Mouse (Mus musculus): ENCODE results near the gene Osbpl10. TPM values are rescaled to one million over a fixed set of nuclear protein-coding genes. Genes with fewer than 3 reads are reported as not detected.
"Not testable (repeated sequence)": the region's sequence is repeated elsewhere in the genome, so short reads cannot be mapped to it uniquely, and the experiment has no call there.

Gene Osbpl10
- total RNA-seq, 2 experiments from 2014 or later, result 20.9 to 22.5 TPM

DNA sequence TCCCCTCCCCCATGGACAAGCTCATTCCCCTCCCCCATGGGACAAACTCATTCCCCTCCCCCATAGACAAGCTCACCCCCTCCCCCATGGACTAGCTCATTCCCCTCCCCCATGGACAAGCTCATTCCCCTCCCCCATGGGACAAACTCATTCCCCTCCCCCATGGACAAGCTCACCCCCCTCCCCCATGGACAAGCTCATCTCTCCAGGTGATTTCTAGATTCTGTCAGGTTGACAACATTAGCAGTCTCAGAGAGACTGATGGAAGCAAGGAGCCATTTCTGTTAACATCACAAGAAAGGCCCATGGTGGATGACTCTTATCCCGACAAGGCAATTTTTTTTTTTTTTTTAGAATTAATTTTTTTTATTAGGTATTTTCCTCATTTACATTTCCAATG, 52.7 kb downstream of the Osbpl10 start:
- DNase-seq (ENCODE audit: low spot score in 2 of 2), result not testable (repeated sequence)

DNA sequence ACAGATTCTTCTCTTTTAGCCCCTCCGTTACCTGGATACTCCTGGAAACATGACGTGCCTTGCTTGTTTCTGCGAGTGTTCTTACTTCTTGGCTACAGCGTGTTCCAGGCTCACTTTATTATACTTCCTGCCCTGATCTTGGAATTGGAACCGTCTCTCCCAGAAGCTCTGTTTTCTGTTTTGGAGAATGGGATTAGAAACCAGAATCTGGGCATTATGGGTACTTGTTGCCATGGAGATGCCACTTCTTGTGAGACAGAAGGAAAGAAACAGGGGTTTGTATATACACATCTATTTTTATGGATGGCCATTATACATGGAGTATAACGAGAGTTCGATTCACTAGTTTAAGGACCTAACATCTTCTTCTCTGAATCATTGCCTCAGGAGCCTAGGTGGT, 54.4 kb downstream of the Osbpl10 start:
- peak in 1 of 2 experiments; percentile 21 for DNase-seq (ENCODE audit: low spot score in 2 of 2)

DNA sequence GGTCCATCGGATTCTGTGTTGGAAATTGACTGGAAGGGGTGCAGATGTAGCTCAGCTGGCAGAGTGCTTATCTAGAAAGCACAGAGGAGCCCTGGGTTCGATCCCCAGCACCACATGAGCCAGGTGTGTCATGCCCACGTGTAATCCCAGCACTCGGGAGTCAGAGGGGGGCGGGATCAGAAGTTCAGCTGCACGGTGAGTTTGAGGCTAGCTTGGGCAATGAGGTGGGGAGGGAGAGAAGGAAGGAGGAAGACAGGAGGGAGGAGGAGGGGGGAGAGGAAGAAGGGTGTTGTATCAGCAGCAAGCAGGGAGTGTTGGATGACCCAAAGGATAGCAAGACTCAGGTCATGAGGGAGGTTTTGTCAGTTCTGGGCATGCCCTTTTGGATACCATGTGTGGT, 55.9 kb downstream of the Osbpl10 start:
- DNase-seq (ENCODE audit: low spot score in 2 of 2), result no peak

DNA sequence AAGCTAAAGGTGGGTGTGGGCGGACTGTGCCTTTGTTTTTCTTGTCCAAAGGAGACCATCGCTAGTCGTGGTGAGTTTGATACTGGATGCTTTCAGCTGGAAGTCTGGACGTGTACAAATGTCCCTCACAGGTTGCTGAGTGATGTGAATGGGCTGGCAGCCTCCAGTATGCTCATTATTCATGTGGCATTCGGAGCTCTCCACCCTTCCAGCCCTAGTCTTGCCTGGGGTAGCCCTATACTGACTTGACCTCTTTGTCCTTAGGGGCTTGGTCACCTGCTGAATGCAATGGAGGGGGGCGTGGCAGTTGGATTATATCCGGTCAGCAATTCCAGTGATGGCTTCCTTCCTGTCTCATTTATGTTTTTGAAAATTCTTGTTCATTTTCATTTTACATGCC, 56.4 kb downstream of the Osbpl10 start:
- DNase-seq (ENCODE audit: low spot score in 2 of 2), result no peak

DNA sequence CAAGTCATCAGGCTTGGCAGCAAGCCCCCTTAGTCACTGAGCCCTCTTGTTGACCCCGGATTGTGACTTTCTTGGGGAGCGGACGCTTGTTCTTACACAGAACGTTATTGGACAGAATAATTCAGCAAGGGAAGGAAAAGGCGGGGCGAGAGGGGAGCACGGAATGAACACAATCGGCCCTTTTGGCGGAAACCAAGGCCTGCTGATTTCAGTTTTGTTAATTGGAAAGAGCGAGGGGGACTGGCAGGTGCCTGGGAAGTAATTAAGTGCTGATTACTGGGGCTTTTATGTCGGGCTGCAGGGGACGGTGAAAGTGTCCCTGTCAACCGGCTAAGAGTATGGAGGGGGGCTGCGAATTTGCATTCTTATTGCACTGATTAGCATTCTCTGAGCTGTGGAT, 59.8 kb downstream of the Osbpl10 start:
- DNase-seq (ENCODE audit: low spot score in 2 of 2), result no peak

DNA sequence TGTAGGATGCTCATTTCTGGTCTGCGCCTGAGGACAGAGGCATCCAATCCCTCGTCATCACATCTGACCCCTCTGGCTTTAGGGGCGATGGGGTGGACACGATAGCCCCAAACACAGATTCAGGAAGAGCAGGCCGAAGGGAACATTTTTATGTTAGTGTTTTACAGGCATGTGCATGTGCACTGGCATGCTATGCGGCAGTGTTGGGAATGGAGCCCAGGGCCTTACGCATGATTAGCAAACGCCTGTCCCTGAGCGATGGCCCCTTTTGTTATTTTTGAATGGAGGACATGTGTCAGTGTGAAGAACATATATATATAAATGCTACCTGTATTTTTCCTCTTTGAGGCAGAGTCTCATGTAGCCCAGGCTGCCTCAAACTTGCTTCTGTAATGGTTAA, 60.3 kb downstream of the Osbpl10 start:
- DNase-seq (ENCODE audit: low spot score in 2 of 2), result no peak

DNA sequence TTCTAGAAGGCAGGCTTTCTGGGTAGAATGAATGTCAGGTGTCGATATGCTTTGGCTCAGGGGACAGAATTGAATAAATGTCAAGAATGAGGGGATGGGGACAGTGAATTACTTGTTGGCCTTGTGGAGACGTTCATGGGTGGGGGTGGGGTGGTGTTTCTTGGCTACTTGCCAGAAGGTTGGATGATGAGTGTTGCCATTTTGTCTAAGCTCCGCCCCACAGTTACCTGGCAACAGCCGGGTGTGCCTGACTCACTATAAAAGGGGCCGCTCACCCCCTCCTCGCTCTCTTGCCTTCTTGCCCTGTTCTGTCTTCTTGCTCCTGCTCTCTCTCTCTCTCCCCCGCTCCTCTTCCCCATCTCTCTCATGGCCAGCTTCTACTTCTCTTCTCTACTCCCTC, 60.9 kb downstream of the Osbpl10 start:
- DNase-seq (ENCODE audit: low spot score in 2 of 2), result no peak

DNA sequence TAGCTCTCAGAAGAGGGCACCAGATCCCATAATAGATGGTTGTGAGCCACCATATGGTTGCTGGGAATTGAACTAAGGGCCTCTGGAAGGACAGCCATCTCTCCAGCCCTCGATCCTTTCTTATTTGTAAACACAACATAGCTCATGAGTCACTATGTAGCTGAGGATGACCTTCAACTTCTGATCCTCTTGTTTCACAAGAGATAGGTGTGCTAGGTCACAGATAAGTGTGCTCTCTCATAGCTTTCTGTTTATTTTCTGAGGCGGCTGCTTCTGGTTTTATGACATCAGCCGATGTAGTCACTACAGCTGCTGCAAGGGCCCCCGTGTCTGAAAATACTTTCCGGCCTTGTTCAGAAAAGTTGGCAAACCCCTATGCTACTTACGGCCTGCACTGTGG, 64.2 kb downstream of the Osbpl10 start:
- no peak for DNase-seq (ENCODE audit: low spot score in 2 of 2)

DNA sequence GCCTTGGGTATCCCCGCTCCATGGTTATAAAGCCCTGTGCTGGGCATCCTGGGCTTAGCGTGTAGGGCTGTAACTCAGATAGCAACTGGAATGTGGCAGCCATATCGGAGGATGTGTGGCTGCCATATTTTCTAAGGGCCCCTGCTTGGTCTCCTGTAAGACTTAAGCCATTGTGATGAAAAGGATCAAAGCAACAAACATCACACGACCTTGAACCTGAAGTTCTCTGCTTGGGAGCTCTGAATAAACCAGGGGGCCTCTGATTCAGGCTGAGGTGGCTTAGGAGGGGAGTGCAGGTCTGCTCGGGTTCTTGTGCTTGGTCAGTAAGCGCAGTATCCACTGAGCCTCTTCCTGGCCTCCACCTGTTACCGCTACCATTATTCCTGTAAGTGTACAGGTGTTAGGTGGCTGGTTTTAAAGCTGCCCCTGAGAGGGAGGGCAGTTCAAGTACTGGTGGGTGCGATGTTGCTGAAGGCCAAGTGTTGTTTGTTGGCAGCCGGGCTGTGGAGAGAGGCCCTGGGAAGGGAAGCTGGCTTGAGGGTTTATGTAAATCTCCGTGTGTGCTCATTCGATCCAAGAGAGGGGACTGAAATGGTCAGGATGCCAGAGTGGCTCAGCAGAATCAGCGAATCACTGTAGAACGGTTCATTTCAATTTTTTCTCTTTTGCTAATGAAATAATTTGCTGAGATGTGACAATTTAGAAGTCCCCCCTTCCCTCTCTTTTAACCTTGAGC, 64.8 kb downstream of the Osbpl10 start:
- no peak for DNase-seq (ENCODE audit: low spot score in 2 of 2)

DNA sequence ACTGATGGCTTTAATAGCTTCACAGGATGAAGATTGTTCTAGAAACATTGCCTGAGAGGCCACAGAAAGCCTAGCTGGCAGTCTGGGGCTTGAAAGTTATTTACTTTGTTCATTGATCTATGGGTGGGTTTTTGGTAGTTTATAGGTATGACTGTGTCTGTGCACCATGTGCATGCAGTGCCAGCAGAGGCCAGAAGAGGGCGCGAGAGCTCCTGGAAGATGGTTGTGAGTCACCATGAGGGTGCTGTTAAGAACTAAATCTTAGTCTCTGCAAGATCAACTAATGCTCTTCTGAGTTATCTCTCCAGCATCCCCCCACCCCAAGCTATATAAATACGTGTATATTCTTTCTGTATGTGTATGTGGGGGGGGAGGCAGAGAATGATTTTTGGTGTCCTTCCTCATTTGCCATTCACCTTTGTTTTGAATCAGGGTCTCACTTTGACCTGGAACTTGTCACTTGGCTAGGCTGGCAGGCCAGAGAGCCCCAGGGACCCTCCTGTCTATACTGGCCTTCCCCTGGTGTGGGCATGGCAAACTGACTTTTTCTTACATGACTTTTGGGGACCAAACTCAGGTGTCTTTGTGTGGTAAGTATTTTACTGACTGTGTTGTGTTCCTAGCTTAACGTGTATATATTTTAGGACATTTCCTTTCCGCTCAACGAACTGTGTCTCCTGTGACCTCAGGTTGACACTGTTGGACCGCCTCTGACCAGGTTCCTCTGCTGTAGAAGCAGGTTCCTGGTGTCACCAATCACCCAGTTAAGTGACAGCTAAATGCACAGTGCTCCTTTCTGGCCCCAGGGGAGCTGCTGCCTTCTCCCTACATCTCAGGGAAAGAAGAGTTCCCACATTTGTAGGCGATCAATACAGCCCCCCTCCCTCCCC, 65.8 kb downstream of the Osbpl10 start:
- no peak for DNase-seq (ENCODE audit: low spot score in 2 of 2)

DNA sequence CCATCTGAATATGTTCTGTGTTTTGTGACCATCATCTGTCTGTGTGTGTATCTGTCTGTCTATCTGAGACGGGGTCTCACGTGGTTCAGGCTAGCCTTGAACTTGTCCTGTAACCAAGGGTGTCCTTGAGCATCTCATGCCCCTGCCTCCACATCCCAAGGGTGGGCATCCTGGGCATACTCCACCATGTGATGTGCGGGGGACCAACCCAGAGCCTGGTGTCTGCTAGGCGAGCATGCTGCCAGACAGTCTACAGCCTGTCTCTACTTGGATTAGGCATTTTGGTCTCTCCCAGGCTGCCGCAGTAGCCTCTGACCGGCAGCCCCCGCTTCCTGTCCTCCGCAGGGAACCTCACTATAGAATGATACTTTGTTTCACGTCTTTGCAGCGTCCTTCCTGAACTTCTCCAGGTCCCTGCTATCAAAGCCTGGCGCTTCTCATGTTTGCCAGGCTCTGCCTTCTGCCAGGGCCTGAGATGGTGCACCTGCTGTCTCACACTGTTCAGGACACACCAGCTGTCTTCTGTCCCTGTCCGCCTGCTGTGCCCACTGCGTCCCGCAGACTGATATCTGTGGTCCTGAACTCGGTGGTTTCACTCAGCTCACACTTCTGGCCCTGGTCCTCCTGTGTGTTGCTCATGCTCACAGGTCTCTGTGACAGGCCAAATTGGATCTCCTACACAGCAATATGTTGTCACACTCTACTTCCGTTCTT, 66.9 kb downstream of the Osbpl10 start:
- peak in 1 of 2 experiments; percentile 20 for DNase-seq (ENCODE audit: low spot score in 2 of 2)

DNA sequence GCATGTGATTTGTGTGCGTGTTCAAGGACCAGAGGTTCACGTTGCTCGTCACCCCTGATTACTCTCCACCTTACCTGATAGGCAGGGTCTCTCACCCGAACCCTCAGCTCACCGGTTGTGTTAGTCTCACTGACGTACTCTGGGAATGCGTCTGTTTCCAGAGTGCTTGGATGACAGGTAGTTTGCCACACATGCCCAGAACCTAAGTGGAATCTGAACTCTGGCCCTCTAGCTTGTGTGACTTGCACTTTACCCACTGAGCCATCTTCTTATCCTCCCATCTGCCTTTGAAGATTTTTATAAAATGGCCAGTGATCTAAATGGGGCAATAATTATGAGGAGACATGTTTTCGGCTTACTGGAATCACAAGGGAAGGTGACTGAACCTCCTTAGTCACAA, 68.3 kb downstream of the Osbpl10 start:
- no peak for DNase-seq (ENCODE audit: low spot score in 2 of 2)

DNA sequence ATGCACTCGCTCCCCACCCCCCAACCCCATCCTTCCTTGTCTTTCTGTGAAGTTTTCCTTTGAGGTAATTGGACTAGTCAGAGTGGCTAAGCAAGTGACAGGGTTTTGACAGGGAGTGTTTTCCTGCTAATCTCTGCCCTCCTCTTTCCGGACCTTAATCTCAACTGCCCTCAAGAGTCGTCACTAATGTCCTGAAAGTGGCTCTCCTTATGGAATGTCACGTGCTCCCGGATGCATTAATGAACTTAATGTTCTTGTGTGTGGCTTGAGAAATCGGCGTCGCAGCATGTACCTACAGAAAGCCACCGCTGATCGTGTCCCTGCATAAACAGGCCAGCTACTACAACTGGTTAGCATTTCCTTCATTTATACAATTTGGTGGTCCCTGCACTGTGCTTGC, 70.0 kb downstream of the Osbpl10 start:
- DNase-seq (ENCODE audit: low spot score in 2 of 2), result no peak

DNA sequence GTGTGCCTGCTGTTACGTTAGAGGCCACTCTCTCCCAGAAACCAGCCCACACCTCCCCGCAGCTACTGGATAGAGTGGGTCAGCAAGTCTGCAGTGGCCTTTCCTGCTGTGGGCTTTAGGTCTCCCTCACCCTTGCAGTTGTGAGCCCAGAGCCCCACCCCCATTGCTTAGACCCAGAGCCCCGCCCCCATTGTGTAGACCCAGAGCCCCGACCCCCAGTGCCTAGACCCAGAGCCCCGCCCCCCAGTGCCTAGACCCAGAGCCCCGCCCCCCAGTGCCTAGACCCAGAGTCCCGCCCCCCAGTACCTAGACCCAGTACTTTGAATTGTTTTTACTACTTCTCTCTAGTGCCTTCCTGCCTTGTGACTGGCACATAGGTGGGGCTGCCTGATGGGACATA, 70.5 kb downstream of the Osbpl10 start:
- DNase-seq (ENCODE audit: low spot score in 2 of 2), result no peak

DNA sequence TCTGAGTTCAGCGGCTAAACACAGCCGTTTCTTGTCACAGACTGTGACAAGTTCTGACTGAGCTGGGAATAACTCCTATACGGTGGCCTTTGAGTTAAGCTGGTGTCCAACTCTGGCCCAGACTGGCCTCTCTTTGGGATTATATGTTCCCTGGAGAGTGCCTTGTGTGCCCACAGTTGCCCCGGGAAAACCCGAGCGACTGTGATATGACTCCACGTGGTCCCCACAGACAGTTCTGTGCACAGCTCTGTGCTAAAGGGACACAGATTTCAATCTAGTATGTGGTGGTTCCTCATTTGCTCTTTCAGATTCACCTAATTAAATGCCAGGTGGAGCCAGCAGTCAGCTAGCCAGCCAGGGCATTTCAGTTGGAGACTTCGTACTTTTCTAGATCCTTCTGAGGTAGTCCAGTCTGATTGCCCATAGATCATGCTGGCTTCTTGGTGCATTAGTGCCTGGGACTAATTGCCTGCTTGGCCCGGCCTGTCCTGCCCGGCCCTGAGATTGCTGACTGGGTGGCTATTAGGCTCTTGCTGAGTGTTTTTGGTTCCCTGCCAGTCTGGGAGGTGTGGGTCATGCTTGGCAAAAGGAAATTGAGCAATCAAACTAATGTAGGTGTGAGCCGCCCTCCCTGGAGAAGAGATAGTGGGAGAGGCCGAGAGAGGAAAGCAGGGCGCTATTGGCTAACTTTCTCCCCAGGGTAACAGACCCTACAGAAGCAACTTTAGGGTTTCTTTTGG, 71.8 kb downstream of the Osbpl10 start:
- no peak for DNase-seq (ENCODE audit: low spot score in 2 of 2)

DNA sequence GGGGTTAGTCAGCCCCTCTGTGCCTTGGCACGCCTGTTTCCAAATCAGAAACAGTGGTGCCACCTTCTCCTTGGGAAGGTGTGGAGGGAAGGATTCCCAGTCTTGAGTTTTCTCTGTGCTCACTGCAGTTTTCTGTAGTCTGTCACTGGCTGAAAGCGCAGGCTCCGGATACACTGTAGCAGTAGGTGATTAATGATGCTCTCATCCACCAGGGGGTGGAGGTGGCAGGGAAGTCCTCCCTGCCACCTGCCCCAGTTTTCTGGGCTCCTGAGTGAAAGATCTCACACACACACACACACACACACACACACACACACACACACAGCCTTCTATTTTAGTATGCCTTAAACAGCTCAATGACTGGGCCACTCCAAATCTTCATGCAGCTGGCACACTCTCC, 73.6 kb downstream of the Osbpl10 start:
- peak in 1 of 2 experiments; percentile 14 for DNase-seq (ENCODE audit: low spot score in 2 of 2)

DNA sequence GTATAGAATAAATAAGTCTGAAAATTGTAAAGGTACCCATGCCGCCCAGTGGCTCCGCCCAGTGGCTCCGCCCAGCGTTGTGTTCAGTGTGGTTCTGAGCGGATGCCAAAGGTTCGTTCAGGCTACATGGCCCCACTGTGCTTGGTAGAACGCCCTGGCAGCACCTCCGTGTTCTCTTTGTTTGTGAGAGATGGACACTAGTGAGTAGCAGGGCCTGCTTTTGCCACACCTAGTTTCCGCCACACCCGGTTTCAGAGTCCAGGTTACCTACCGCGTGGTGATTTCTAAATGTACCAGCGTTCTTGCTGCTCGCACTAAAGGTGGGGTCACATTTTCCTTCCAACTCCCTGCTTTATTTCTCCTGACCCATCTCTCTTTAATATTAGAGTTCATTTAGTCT, 75.4 kb downstream of the Osbpl10 start:
- no peak for DNase-seq (ENCODE audit: low spot score in 2 of 2)

DNA sequence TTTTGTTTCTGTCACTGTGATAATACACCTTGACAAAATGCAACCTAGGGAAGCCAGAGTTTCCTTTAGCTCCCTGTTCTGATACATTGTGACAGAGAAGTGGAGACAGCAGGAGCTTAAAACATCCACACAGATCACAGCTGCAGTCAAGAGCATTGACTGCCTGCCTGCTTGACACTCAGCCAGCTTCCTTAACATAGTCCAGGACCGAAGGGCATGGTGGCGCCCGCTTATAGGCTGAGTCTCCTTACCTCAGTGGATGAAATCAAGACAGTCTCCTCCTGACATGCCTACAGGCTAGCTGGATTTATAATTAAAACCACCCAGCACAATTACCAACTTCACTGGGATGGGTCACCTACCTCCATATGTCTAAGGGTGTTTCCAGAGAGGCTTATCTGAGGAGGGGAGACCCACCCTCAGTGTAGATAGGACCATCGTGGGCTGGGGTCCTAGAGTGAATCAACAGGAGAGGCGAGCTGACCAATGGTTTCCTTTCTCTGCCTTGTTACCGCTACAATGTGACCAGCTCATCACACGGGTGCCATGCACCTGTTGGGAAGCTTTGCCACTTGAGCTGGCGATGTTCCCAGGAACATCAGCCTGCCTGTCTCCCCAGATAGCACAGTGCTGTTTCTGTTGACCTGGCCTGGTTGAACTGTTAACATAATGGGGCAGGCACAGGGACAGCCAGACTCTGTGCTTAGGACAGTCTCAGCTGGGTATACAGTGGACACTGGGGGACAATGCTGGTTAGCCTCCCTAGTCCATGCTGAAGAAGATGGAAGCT, 76.9 kb downstream of the Osbpl10 start:
- DNase-seq (ENCODE audit: low spot score in 2 of 2), result no peak

DNA sequence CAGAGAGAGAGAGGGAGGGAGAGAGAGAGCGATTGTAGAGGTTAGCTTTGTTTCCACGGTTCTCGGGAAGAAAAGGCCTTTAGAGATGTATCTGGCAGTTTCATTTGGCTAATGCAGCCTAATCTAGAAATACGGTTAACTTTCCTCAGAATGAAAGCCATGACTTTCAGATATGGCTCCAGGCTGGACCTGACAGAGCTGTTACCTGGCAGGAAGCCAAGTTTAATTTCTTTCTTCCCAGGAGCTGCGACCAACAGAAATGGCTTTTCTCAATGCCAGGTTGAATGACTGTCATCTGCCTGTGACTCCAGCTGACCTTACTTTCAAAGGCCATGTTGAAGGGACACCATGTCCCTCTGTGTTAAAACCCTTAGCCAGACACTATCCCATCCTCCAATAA, 80.4 kb downstream of the Osbpl10 start:
- no peak for DNase-seq (ENCODE audit: low spot score in 2 of 2)

DNA sequence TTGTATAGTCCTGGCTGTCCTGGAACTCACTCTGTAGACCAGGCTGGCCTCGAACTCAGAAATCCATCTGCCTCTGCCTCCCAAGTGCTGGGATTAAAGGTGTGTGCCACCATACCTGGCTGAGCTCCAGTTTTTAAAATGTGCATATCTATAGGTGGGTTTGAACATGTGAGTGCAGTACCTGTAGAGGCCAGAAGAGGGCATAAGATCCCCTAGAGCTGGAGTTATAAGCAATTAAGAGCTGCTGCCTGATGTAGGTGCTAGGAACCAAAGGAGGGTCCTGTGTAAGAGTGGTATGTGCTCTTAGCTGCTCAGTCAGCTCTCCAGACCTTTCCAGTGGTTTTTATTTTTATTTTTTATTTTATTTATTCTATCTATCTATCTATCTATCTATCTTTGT, 86.5 kb downstream of the Osbpl10 start:
- DNase-seq (ENCODE audit: low spot score in 2 of 2), result no peak
